Mouse (Mus musculus): ENCODE measurements around the gene Dhx30.

Dhx30 gene

GRCm38 (mm10) chr9:110047260-110047659 is 70.4 kb downstream of the Dhx30 start:
- no peak for DNase-seq (ENCODE audit: low read depth, low spot score)

DNA sequence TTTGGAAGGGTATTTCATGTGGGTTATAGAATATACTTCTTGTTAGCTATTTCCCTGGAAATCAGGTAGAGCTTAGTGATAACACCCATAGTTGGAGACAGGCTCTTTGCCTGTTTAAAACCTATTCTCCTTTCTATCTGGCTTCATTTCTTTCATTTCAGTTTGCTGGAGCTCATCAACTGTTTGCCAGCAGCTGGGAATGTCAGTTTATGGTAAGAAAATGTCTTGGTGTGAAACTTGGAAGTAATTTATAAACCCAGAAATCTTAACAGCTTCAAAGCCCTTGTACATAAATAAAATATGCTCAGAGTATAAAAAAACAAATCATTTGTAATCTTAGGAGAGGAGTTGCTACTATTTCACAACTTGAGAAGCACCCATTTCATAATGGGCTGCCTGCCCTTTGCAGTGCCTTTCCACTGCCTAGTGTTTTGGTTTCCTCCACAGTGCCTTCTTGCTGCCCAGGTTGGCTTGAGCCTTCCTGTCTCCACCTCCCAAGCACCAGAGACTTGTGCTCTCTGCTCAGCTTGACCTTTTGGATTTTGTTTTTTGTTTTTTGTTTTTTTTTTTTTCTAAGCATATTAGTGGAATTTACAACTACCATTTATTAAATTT is 71.8 kb downstream of the Dhx30 start:
- no peak for DNase-seq (ENCODE audit: low read depth, low spot score)

- no peak for DNase-seq (ENCODE audit: low read depth, low spot score)
Observed at GRCm38 (mm10) chr9:110044373-110044772, 73.3 kb downstream of the Dhx30 start.

DNA sequence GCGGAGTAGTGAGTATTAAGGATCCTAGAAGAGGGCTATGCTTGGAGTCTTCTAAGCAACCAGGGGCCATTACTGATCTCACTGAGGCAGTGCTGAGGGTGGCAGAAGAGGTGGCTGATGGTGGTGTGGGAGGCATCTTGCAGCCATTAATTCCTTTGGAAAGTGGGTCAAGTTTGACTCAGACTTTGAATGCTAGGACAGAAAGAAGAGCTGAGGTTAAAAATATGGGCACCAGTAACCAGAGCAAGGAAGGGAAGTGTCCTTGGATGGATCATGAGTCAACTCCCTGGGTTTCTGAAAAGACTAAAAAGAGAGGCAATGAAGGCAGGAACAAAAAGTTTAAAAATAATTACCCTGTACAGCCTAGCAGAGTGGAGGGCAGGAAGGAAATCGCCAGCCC is 79.1 kb downstream of the Dhx30 start:
- DNase-seq (ENCODE audit: low read depth, low spot score) = no peak

DNA sequence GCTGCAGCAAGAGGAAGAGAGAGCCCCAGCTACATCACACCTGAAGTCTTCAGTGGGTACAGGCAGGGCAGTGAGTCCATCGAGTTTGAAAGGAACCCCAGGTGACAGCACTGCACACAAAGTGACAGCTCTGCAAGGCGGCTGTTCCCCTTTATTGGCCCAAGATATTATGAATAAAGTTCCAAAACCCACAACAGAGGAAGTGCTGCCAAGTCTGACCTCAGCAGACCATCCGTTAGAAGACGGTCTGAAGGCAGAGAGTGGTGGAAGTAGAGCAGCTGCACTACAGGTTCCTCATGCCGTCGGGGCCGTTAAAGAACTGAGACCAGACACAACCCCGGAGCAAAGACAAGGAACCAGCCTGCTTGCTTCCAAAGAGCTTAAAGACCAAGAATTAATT is 79.7 kb downstream of the Dhx30 start:
- no peak for DNase-seq (ENCODE audit: low read depth, low spot score)

DNA sequence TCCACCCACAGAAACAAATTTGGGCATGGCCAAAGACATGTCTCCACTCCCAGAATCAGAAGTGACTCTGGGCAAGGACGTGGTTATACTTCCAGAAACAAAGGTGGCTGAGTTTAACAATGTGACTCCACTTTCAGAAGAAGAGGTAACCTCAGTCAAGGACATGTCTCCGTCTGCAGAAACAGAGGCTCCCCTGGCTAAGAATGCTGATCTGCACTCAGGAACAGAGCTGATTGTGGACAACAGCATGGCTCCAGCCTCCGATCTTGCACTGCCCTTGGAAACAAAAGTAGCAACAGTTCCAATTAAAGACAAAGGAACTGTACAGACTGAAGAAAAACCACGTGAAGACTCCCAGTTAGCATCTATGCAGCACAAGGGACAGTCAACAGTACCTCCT is 82.5 kb downstream of the Dhx30 start:
- no peak for DNase-seq (ENCODE audit: low read depth, low spot score)

All from brain, embryonic 18.5 days (tissue).